Mouse (Mus musculus) gonadal fat pad, adult 2 months (tissue): ENCODE results near the gene Paox. TPM values are rescaled to one million over a fixed set of nuclear protein-coding genes. Genes with fewer than 3 reads are reported as not detected.

Experiments used
- DNase-seq: peaks from one replicate; pipeline ENCODE4 v3.0.0-alpha.2; 2012; ENCODE audit warnings: low read depth
- polyA plus RNA-seq: library from polyadenylated mRNA; depleted of rRNA; stranded (reverse); fragments of >200 nt; gene quantifications from 2 replicates; pipeline ENCODE4 v1.2.3, GENCODE M21; 2012; rRNA removed

Gene Paox
- polyA plus RNA-seq, 1 experiment = 18.0 TPM

DNA sequence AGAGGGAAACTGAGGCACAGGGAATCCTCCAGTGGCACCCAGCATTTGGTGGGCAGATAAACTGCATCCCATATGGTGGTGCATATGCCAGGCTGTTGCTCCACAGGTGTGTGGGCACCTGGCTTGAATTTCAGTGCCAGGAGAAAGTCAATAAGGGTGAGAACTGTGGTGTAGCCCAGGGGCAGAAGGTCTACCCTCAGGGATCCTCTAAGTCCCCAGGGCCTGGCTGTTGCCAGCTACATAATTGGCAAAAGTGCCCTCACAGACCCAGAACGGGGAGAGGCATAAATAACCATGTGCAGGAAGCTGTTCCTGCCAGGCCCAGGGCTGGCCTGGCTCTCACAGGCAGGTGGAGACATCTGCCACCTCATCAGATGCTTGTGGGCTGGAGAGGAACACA is 57.3 kb downstream of the Paox start, which contains the start of gene Olfr523:
Gene Olfr523, plus strand, starts transcription at position 282 of the 400 bp plus-strand sequence.
- no peak for DNase-seq

DNA sequence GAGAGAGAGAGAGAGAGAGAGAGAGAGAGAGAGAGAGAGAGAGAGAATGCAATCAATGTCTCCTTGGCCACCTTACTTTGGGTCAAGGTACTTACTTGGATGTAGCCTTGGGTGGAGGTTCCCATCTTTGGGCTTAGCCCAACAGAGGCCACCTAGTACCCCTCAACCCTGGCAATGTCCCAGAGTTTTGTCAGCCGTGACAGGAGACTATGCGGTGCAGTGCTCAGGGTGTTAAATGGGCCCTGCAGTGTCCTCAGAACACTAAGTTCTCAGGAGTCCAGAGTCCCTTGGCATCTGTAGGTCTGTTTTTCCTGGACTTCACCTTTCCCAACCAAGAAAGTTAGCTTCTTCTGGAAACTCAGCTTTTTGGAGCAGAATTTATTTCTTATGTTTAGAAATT is 63.6 kb downstream of the Paox start:
- DNase-seq = no peak

- DNase-seq = no peak
These were observed 65.1 kb downstream of the Paox start for GRCm38 (mm10) chr7:140180692-140181091.

GRCm38 (mm10) chr7:140184206-140184605 is 68.6 kb downstream of the Paox start:
- no peak for DNase-seq

Other genes starting within 250 kb of the Paox start
- 0.80 and 1.5 TPM in 2 replicates for gene Kndc1, start 221.1 kb upstream of the Paox start, polyA plus RNA-seq
- 0.16 TPM in 1 of 2 replicates, not detected in the other for gene Utf1, start 172.0 kb upstream of the Paox start, polyA plus RNA-seq
- 1.5 and 2.0 TPM in 2 replicates for gene 6430531B16Rik, start 137.0 kb upstream of the Paox start, polyA plus RNA-seq
- gene Adam8, start 123.2 kb upstream of the Paox start, polyA plus RNA-seq = 7.1 and 8.8 TPM in 2 replicates
- 46.2 and 50.7 TPM in 2 replicates for gene Zfp511, start 79.4 kb upstream of the Paox start, polyA plus RNA-seq
- 24.7 and 25.9 TPM in 2 replicates for gene Tubgcp2, start 79.1 kb upstream of the Paox start, polyA plus RNA-seq
- gene Msx3, start 66.7 kb upstream of the Paox start, polyA plus RNA-seq = 0.09 TPM in 1 of 2 replicates, not detected in the other
- 0.19 and 1.5 TPM in 2 replicates for gene Caly, start 33.3 kb upstream of the Paox start, polyA plus RNA-seq
- not detected in 2 replicates for gene Prap1, start 22.4 kb upstream of the Paox start, polyA plus RNA-seq
- gene Fuom, start 13.4 kb upstream of the Paox start, polyA plus RNA-seq = 33.3 and 37.9 TPM in 2 replicates
- gene Echs1, start 677 bp downstream of the Paox start, polyA plus RNA-seq = 190 and 200 TPM in 2 replicates
- gene Mtg1, start 21.8 kb downstream of the Paox start, polyA plus RNA-seq = 28.9 and 56.7 TPM in 2 replicates
- gene Sprn, start 39.1 kb downstream of the Paox start, polyA plus RNA-seq = 0.70 and 0.72 TPM in 2 replicates
- not detected in 2 replicates for gene Olfr522, start 49.0 kb downstream of the Paox start, polyA plus RNA-seq
- 0.08 TPM in 1 of 2 replicates, not detected in the other for gene Olfr523, start 57.4 kb downstream of the Paox start, polyA plus RNA-seq
- not detected in 2 replicates for gene Olfr524, start 90.2 kb downstream of the Paox start, polyA plus RNA-seq
- 0.42 and 0.72 TPM in 2 replicates for gene Cd163l1, start 102.5 kb downstream of the Paox start, polyA plus RNA-seq
- 0.13 and 0.14 TPM in 2 replicates for gene 5830411N06Rik, start 131.5 kb downstream of the Paox start, polyA plus RNA-seq
- gene Olfr525, start 205.1 kb downstream of the Paox start, polyA plus RNA-seq = not detected in 2 replicates
- not detected in 2 replicates for gene Olfr527, start 218.2 kb downstream of the Paox start, polyA plus RNA-seq
- not detected in 2 replicates for gene Olfr60, start 245.9 kb downstream of the Paox start, polyA plus RNA-seq